Mouse (Mus musculus): ENCODE results near the gene Borcs5. TPM values are rescaled to one million over a fixed set of nuclear protein-coding genes. Genes with fewer than 3 reads are reported as not detected.

Gene Borcs5
- polyA plus RNA-seq, 1 experiment from 2014 or later = 28.3 TPM

DNA sequence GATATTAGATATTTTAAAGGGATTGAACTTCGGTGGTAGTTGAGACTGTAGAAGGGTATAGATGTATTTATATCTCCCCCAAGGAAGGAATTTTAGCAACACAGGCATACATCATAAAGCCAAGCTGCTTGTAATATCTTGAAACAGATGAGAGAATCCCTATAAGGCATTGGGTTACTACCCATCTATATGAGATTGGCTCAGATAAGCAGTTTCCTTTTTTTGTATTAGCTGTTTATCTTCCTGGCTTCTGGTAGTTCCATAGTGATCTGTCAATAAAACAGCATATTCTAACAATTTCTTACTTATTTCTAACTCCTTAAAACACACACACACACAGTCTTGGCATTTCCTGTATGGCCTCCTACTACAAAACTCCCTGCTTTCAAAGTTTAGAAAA is 590 bp downstream of the Borcs5 start:
- no peaks in the 10 kb centered on the region for H3K9me3 ChIP-seq (ENCODE audit: control insufficient read depth, low read length)
- ATAC-seq (ENCODE audit: low FRiP score) (no peak), DNase-seq (ENCODE audit: low spot score, missing footprints) (peak; percentile 4)
- no peak overlapping the region for H3K27ac ChIP-seq (ENCODE audit: low read depth, low read length)
- no peaks in the 10 kb centered on the region for H3K36me3 ChIP-seq (ENCODE audit: control insufficient read depth, insufficient read depth, low read length)
- H3K9ac ChIP-seq (ENCODE audit: low read length) = no peak overlapping the region
- H3K4me1 ChIP-seq (ENCODE audit: control insufficient read depth, insufficient read depth, low read length) = peaks cover 2% of the 10 kb centered on the region; the same call in 1 of the 2 replicates
- no peak overlapping the region for H3K4me2 ChIP-seq
- H3K4me3 ChIP-seq (ENCODE audit: low read depth, low read length) = no peak overlapping the region
- H3K27me3 ChIP-seq (ENCODE audit: control insufficient read depth, insufficient read depth, low read length) = no peaks in the 10 kb centered on the region
- WGBS = 93% methylated on average over 1 of the region's 1 CpGs

DNA sequence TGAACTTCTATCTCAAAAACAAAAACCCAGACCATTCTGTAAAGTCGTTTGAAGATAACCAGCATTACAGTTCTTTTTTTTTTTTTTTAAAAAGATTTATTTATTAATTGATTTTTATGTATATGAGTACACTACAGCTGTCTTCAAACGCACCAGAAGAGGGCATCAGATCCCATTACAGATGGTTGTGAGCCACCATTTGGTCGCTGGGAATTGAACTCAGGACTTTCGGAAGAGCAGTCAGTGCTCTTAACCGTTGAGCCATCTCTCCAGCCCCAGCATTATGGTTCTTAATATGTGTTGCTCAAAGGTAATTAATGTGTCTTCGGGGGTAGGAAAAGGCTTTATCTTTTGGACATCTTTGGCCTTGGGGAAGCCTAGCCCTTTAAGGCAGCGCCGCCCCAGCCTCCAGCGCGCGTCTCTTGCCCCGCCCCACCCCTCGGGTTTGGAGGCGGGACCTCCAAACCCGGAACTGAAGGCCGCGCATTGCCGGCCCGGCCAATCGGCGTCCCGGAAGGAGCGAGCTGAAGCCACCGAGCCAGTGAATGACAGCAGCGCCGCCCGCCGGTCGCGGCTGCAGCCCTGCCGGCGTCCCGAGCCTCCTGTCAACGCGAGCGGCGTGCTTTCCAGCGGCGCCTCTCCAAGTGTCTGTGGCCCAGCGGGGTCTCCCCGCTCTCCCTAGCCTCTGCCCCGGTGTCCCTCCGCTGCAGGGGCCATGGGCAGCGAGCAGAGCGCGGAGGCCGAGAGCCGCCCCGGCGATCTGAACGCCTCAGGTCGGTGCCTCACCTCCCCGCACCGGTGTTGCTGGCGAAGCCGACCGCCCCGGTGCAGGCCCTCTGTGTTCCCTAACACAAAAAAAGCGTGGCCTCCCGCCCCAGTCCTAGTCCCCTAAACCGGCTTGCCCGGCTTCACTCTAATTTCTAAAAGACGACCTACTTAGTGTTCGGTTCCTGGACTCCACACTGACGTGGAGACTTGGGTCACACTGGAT is 1.5 kb downstream of the Borcs5 start:
- H3K9me3 ChIP-seq (ENCODE audit: control insufficient read depth, low read length) = no peaks in the 10 kb centered on the region
- 1% methylated on average over 63 of the region's 65 CpGs for WGBS
- peak; percentile 98 for DNase-seq (ENCODE audit: low spot score, missing footprints)

DNA sequence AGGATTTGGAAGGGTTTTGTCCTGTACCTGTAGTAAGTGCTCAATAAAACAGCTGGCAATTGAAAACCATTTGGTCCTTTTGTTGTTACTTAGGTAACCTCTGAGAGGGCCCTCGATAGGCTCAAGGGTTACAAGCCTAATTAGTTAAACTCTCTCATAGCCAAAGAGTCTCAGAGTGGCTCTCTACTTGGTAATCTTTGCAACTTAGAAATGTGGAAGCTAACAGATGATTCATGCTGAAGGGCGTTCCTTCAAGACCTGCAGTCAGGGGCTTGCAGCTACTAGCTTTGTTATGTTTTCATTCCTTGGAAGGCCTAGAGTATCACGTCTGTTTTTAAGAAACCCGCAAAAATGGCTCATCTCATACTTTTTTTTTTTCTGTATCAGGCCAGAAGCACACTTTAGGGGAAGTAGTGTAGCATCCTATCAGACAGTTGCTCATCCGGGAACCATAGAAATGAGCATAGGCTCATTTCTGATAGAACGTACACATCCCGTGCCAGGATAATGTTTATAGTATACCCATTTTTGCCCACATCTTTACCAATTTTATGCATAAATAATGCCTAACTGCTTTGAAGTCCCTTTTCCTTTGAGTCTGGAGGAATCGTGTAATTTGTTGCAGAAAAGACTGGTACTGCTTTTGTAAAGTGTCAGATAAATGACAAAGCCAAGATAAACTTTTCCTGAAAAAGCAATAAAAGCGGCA is 2.6 kb downstream of the Borcs5 start:
- DNase-seq (ENCODE audit: low spot score, missing footprints) (no peak), ATAC-seq (ENCODE audit: low FRiP score) (no peak)
- Histone ChIP-seq H3K4me3 (ENCODE audit: low read depth, low read length) (peak overlapping the region; percentile 83), H3K9ac (ENCODE audit: low read length) (peak overlapping the region; percentile 89; the same call in 1 of the 2 replicates), H3K27me3 (ENCODE audit: control insufficient read depth, insufficient read depth, low read length) (no peaks in the 10 kb centered on the region), H3K27ac (ENCODE audit: low read depth, low read length) (no peak overlapping the region), H3K36me3 (ENCODE audit: control insufficient read depth, insufficient read depth, low read length) (no peaks in the 10 kb centered on the region), H3K9me3 (ENCODE audit: control insufficient read depth, low read length) (no peaks in the 10 kb centered on the region), H3K4me2 (peak overlapping the region; percentile 78), H3K4me1 (ENCODE audit: control insufficient read depth, insufficient read depth, low read length) (peaks cover 2% of the 10 kb centered on the region; the same call in 1 of the 2 replicates)
- 80% methylated on average over 9 of the region's 9 CpGs for WGBS

More for the DNA sequence above, 1.5 kb downstream of the Borcs5 start:
- peaks cover 2% of the 10 kb centered on the region; the same call in 1 of the 2 replicates for H3K4me1 ChIP-seq (ENCODE audit: control insufficient read depth, insufficient read depth, low read length)
- ATAC-seq (ENCODE audit: low FRiP score) = peak; percentile 99
- H3K9ac ChIP-seq (ENCODE audit: low read length) = peak overlapping the region; percentile 89
- peak overlapping the region; percentile 83 for H3K4me3 ChIP-seq (ENCODE audit: low read depth, low read length)
- H3K27ac ChIP-seq (ENCODE audit: low read depth, low read length) = peak overlapping the region; percentile 41; the same call in 1 of the 2 replicates
- H3K27me3 ChIP-seq (ENCODE audit: control insufficient read depth, insufficient read depth, low read length) = no peaks in the 10 kb centered on the region
- H3K36me3 ChIP-seq (ENCODE audit: control insufficient read depth, insufficient read depth, low read length) = no peaks in the 10 kb centered on the region
- H3K4me2 ChIP-seq = peak overlapping the region; percentile 78

DNA sequence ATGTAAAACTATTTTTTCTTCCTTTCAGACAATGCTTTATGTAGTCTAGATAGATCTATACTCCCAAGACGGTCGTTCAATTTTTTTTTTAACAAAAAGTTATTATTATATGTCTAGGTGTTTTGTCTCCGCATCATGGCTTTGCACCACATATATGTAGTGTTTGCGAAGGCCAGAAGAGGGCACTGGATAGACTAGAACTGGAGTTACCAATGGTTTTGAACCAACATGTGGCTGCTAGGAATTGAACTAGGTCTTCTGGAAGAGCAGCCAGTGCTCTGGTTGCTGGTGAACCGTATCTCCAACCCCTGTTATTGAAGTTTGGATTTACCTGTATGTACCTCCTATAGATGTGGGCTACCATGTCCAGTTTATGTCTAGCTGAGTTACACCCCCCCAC is 4.0 kb downstream of the Borcs5 start:
- Histone ChIP-seq H3K27ac (ENCODE audit: low read depth, low read length) (no peak overlapping the region), H3K36me3 (ENCODE audit: control insufficient read depth, insufficient read depth, low read length) (no peaks in the 10 kb centered on the region), H3K27me3 (ENCODE audit: control insufficient read depth, insufficient read depth, low read length) (no peaks in the 10 kb centered on the region), H3K9me3 (ENCODE audit: control insufficient read depth, low read length) (no peaks in the 10 kb centered on the region), H3K9ac (ENCODE audit: low read length) (no peak overlapping the region), H3K4me1 (ENCODE audit: control insufficient read depth, insufficient read depth, low read length) (peaks cover 7% of the 10 kb centered on the region), H3K4me3 (ENCODE audit: low read depth, low read length) (no peak overlapping the region), H3K4me2 (no peak overlapping the region)
- WGBS = 89% methylated on average over 5 of the region's 5 CpGs
- DNase-seq (ENCODE audit: low spot score, missing footprints) (peak; percentile 8), ATAC-seq (ENCODE audit: low FRiP score) (no peak)

DNA sequence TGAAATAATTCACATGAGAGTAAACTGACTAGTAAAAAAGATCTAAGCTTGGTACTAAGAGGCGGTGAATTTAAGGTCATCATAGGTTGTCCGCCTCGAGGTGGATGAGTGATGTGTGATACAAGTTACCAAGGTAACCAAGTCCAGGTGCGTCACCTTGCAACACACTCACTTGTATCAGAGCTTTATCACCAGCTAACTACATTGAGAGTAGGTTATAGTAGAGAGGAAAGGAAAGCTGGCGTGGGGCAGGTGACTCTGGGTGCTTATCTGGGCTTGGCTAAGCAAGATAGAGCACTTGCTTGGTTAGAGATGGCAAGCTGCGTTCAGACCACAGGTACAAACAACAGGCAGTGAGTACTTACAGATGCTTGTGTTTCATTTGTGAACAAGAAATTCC is 7.5 kb downstream of the Borcs5 start:
- Histone ChIP-seq H3K4me3 (ENCODE audit: low read depth, low read length) (no peak overlapping the region), H3K9ac (ENCODE audit: low read length) (no peak overlapping the region), H3K4me2 (no peak overlapping the region), H3K9me3 (ENCODE audit: control insufficient read depth, low read length) (no peaks in the 10 kb centered on the region), H3K27ac (ENCODE audit: low read depth, low read length) (no peak overlapping the region), H3K4me1 (ENCODE audit: control insufficient read depth, insufficient read depth, low read length) (peaks cover 5% of the 10 kb centered on the region), H3K27me3 (ENCODE audit: control insufficient read depth, insufficient read depth, low read length) (no peaks in the 10 kb centered on the region), H3K36me3 (ENCODE audit: control insufficient read depth, insufficient read depth, low read length) (no peaks in the 10 kb centered on the region)
- 0 out of 2 replicates have a peak, but pooled peaks have one; percentile 14 for ATAC-seq (ENCODE audit: low FRiP score)
- WGBS = 93% methylated on average over 6 of the region's 6 CpGs
- DNase-seq (ENCODE audit: low spot score, missing footprints) = peak; percentile 41

DNA sequence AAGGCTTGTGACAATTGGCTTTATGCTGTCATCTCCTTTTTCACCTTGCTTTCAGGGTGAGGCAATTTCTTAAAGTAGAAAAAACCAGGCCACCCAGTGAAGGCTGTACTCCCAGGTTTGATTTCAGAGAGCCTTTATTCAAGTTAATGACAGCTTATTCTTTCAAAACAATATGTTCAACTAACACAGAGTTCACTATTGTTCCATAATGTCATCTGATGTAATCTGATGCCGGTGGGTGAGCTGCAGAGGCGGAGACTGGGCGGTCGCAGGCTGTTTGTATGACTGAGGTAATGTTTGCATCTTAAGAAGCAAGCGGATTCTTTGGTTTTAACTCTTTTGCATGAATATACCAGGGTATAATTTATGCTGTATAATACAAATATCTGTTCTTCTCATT is 8.3 kb downstream of the Borcs5 start:
- Histone ChIP-seq H3K4me2 (no peak overlapping the region), H3K4me3 (ENCODE audit: low read depth, low read length) (no peak overlapping the region), H3K4me1 (ENCODE audit: control insufficient read depth, insufficient read depth, low read length) (peaks cover 5% of the 10 kb centered on the region), H3K27ac (ENCODE audit: low read depth, low read length) (no peak overlapping the region), H3K36me3 (ENCODE audit: control insufficient read depth, insufficient read depth, low read length) (no peaks in the 10 kb centered on the region), H3K9ac (ENCODE audit: low read length) (no peak overlapping the region), H3K27me3 (ENCODE audit: control insufficient read depth, insufficient read depth, low read length) (no peaks in the 10 kb centered on the region), H3K9me3 (ENCODE audit: control insufficient read depth, low read length) (no peaks in the 10 kb centered on the region)
- WGBS = 26% methylated on average over 5 of the region's 5 CpGs
- ATAC-seq (ENCODE audit: low FRiP score) = peak; percentile 66
- DNase-seq (ENCODE audit: low spot score, missing footprints) = no peak

DNA sequence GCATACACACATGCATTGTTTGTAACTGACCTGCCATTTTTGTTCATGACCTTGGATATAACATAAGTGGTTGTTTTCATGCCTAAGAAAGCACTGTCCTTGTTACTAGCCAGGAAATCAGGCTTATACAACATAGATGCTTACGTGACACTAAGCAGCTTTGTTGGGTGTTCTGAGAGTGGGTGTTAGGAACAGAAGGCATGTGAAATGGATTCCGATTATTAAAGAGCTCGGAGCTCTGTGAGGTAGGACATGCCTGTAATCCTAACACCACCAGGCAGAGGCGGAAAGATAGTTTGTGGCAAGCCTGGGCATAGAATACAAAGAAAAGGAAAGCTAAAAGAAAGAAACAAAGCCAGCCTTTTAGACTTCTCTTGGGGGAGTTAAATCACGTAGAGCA is 9.0 kb downstream of the Borcs5 start:
- no peak overlapping the region for H3K4me2 ChIP-seq
- H3K9me3 ChIP-seq (ENCODE audit: control insufficient read depth, low read length) = no peaks in the 10 kb centered on the region
- H3K4me1 ChIP-seq (ENCODE audit: control insufficient read depth, insufficient read depth, low read length) = peaks cover 5% of the 10 kb centered on the region
- H3K9ac ChIP-seq (ENCODE audit: low read length) = no peak overlapping the region
- H3K4me3 ChIP-seq (ENCODE audit: low read depth, low read length) = no peak overlapping the region
- WGBS = 45% methylated on average over 5 of the region's 5 CpGs
- DNase-seq (ENCODE audit: low spot score, missing footprints) = peak; percentile 62
- no peaks in the 10 kb centered on the region for H3K27me3 ChIP-seq (ENCODE audit: control insufficient read depth, insufficient read depth, low read length)
- H3K27ac ChIP-seq (ENCODE audit: low read depth, low read length) = no peak overlapping the region
- ATAC-seq (ENCODE audit: low FRiP score) = no peak
- no peaks in the 10 kb centered on the region for H3K36me3 ChIP-seq (ENCODE audit: control insufficient read depth, insufficient read depth, low read length)

DNA sequence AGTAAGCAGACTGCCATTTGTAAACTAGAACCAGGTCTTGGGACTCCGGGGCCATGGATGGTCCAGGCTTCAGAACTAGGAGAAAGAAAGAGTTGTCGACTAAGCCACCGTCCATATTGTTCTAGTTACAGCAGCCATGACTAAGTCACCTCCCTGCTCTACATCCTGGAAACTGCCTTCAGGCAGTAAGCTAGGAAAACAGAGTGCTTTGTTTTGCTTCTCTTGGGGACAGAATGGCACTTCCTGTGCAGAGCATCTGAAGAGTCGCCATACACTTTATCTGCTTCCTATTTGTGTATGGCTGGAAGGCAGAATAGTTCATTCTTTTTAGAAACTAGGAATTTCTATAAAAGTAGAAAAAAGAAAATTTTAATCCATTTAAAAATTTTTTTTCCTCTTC is 17.2 kb downstream of the Borcs5 start:
- no peak overlapping the region for H3K4me3 ChIP-seq (ENCODE audit: low read depth, low read length)
- 78% methylated on average over 4 of the region's 4 CpGs for WGBS
- no peaks in the 10 kb centered on the region for H3K4me1 ChIP-seq (ENCODE audit: control insufficient read depth, insufficient read depth, low read length)
- H3K27me3 ChIP-seq (ENCODE audit: control insufficient read depth, insufficient read depth, low read length) = no peaks in the 10 kb centered on the region
- no peak overlapping the region for H3K4me2 ChIP-seq
- no peaks in the 10 kb centered on the region for H3K36me3 ChIP-seq (ENCODE audit: control insufficient read depth, insufficient read depth, low read length)
- ATAC-seq (ENCODE audit: low FRiP score) = no peak
- DNase-seq (ENCODE audit: low spot score, missing footprints) = no peak
- H3K9me3 ChIP-seq (ENCODE audit: control insufficient read depth, low read length) = no peaks in the 10 kb centered on the region
- no peak overlapping the region for H3K9ac ChIP-seq (ENCODE audit: low read length)
- no peak overlapping the region for H3K27ac ChIP-seq (ENCODE audit: low read depth, low read length)

Measured in midbrain, embryonic 11.5 days (tissue).